ENCODE assay signal across 7 mouse cellular contexts in the genomic region with DNA sequence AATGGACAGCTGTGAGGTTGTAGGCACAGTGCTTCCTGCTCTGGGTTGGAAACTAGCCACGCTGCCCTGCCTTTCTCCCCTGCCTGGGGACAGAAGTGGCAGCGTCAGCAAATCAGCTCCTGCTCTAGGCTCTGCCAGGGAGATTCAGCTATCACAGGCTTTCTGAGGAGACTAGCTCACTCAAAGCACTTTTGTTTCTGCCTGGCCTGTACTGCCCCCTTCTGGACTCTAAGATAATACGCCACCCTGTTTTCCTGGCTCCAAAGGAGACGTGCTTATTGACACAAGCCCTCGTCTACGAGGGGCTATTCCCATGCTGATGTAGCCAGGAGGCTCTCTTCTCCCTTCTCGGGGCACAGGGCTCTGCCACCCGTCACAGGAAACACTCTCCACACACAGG. TPM values are rescaled to one million over a fixed set of nuclear protein-coding genes. Genes with fewer than 3 reads are reported as not detected.
DNase-seq lines count a peak whose midpoint lies in the region; ATAC-seq lines count a peak whose summit lies in the region.

No protein-coding gene starts in this region.

- DNase-seq in cerebellum, postnatal 25 days = peak; percentile 71 to 77
- DNase-seq in gastrocnemius, postnatal 14 days = peak; percentile 55
- peak; percentile 92 for DNase-seq in induced T-regulatory cell, adult 2 months (ENCODE audit: low read depth)
- peak; percentile 63 to 71 for DNase-seq in left cerebral cortex, adult 18-20 months (ENCODE audit: low spot score in 2 of 2)
- peak; percentile 63 for DNase-seq in lung, postnatal 36 days
- DNase-seq in right cerebral cortex, adult 18-20 months = peak; percentile 81

- intact Hi-C loops in gastrocnemius, postnatal 14 days (cut with DNase I; ENCODE audit: low total_unique reads) = loop anchor here (2.0 to 5.0 kb wide), 2 partner anchors 74 to 176 kb away; no protein-coding TSS in a partner anchor

- ATAC-seq in activated CD4-positive, CD25-positive, alpha-beta regulatory T cell, adult 4 months = peak; percentile 72

RNA-seq across cellular contexts. Expression of gene Il10, which starts 33.6 kb away (rescaled TPM):
- polyA plus RNA-seq in activated CD4-positive, CD25-positive, alpha-beta regulatory T cell, adult 4 months (2017; shearing (Covaris generic)) = 10 to 100 TPM; 10.6 to 13.8 TPM
- not detected for total RNA-seq in gastrocnemius, postnatal 14 days (2021)
- not detected for total RNA-seq in left cerebral cortex, adult 18-20 months (2021)

RNA-seq across cellular contexts. Expression of gene Mapkapk2, which starts 44.4 kb away (rescaled TPM):
- polyA plus RNA-seq in activated CD4-positive, CD25-positive, alpha-beta regulatory T cell, adult 4 months (2017; shearing (Covaris generic)) = 10 to 100 TPM; 11.5 to 11.9 TPM
- total RNA-seq in gastrocnemius, postnatal 14 days (2021) = 100 to 1,000 TPM; 151 to 154 TPM
- total RNA-seq in left cerebral cortex, adult 18-20 months (2021) = 10 to 100 TPM; 35.8 to 37.2 TPM

Comparison
In these comparisons a context has a peak if more than half of its experiments do, and no peak if none do; other contexts are left out.
1. Peak in every context shown above with its lines: DNase-seq and ATAC-seq.